Mouse (Mus musculus) myocyte (in vitro differentiated cells): ENCODE measurements around the gene Gm10645. TPM values are rescaled to one million over a fixed set of nuclear protein-coding genes. Genes with fewer than 3 reads are reported as not detected.

Experiments used
- H3K27me3 ChIP-seq: one replicate; pipeline ENCODE4 v1.6.1; 2011; ENCODE audit not compliant: control insufficient read depth, insufficient read depth, insufficient read length
- H3K36me3 ChIP-seq: one replicate; pipeline ENCODE4 v1.6.1; 2011; ENCODE audit not compliant: control insufficient read depth, insufficient read depth
- H3K4me2 ChIP-seq: one replicate; pipeline ENCODE4 v1.6.1; 2011; ENCODE audit warnings: low read depth, control low read depth
- H3K4me3 ChIP-seq: one replicate; pipeline ENCODE4 v1.5.1; 2011; ENCODE audit warnings: mild to moderate bottlenecking, control low read depth, moderate library complexity
- H3K79me2 ChIP-seq: one replicate; pipeline ENCODE4 v1.6.1; 2011; ENCODE audit not compliant: control insufficient read depth, insufficient read depth
- H3ac ChIP-seq: one replicate; pipeline ENCODE4 v1.6.1; 2011; ENCODE audit not compliant: control insufficient read depth, insufficient read length
- CEBPB ChIP-seq: IDR thresholded peaks from 2 replicates; pipeline ENCODE4 v1.6.1; 2011; ENCODE audit warnings: mild to moderate bottlenecking, moderate library complexity; ENCODE audit not compliant: poor library complexity, insufficient read depth, severe bottlenecking
- E2F4 ChIP-seq: IDR thresholded peaks from one replicate; pipeline ENCODE4 v1.6.1; 2011; ENCODE audit warnings: mild to moderate bottlenecking, control low read depth, moderate library complexity; ENCODE audit not compliant: insufficient read depth
- MAX ChIP-seq: IDR thresholded peaks from one replicate; pipeline ENCODE4 v1.6.1; 2011; ENCODE audit warnings: low read depth, mild to moderate bottlenecking, control low read depth
- MYOD1 ChIP-seq, 3 experiments: IDR thresholded peaks; one replicate each; pipeline ENCODE4 v1.6.1; 2011; ENCODE audit warnings: control low read depth in 2 of 3, low read depth in 2 of 3, mild to moderate bottlenecking in 2 of 3, moderate library complexity in 1 of 3; ENCODE audit not compliant: insufficient read length in 2 of 3, control insufficient read depth in 1 of 3
- MYOG ChIP-seq, 3 experiments: IDR thresholded peaks; one replicate each; pipeline ENCODE4 v1.6.1; 2011; ENCODE audit warnings: control low read depth in 2 of 3, low read depth in 2 of 3, mild to moderate bottlenecking in 2 of 3; ENCODE audit not compliant: insufficient read length in 2 of 3, control insufficient read depth in 1 of 3, insufficient read depth in 1 of 3
- POLR2A ChIP-seq: IDR thresholded peaks from one replicate; pipeline ENCODE4 v1.6.1; 2011; ENCODE audit warnings: low read depth, mild to moderate bottlenecking, control low read depth, moderate library complexity; ENCODE audit not compliant: insufficient read length
- POLR2AphosphoS2 ChIP-seq: IDR thresholded peaks from one replicate; pipeline ENCODE4 v1.6.1; 2011; ENCODE audit warnings: low read depth, control low read depth; ENCODE audit not compliant: insufficient read length
- REST ChIP-seq: IDR thresholded peaks from one replicate; pipeline ENCODE4 v1.6.1; 2011; ENCODE audit warnings: mild to moderate bottlenecking, control low read depth, moderate library complexity; ENCODE audit not compliant: insufficient read depth, insufficient read length
- SRF ChIP-seq: IDR thresholded peaks from one replicate; pipeline ENCODE4 v1.6.1; 2011; ENCODE audit warnings: low read depth; ENCODE audit not compliant: control insufficient read depth, insufficient read length
- TCF12 ChIP-seq: IDR thresholded peaks from one replicate; pipeline ENCODE4 v1.6.1; 2011; ENCODE audit warnings: mild to moderate bottlenecking, control low read depth; ENCODE audit not compliant: poor library complexity, insufficient read depth, severe bottlenecking
- TCF3 ChIP-seq: IDR thresholded peaks from one replicate; pipeline ENCODE4 v1.6.1; 2011; ENCODE audit warnings: low read depth, control low read depth; ENCODE audit not compliant: insufficient read length
- USF1 ChIP-seq: IDR thresholded peaks from one replicate; pipeline ENCODE4 v1.6.1; 2011; ENCODE audit warnings: low read depth, mild to moderate bottlenecking, control low read depth, moderate library complexity
- polyA plus RNA-seq: library from polyadenylated mRNA; unstranded; fragments of >200 nt; fragmentation: generic; extraction: Trizol; gene quantifications from one replicate; pipeline ENCODE4 v1.2.1, GENCODE M21; 2012; ENCODE audit warnings: missing spikeins

The Gm10645 gene
- polyA plus RNA-seq, 1 experiment = 0.10 TPM

GRCm38 (mm10) chr8:83169709-83170108, 3.7 kb upstream of the Gm10645 start:
- Histone ChIP-seq H3K79me2 (no peaks in the 10 kb centered on the region), H3K4me3 (no peak overlapping the region), H3ac (no peak overlapping the region)

GRCm38 (mm10) chr8:83169127-83169526, 3.2 kb upstream of the Gm10645 start:
- Histone ChIP-seq H3K4me3 (no peak overlapping the region), H3K79me2 (no peaks in the 10 kb centered on the region), H3K36me3 (no peaks in the 10 kb centered on the region), H3ac (no peak overlapping the region), H3K27me3 (peaks cover 17% of the 10 kb centered on the region), H3K4me2 (no peak overlapping the region)
- TF ChIP-seq MYOG (IDR thresholded peaks at IDR 0.05; ENCODE audit: control insufficient read depth in 1 of 3, insufficient read depth in 1 of 3, insufficient read length in 2 of 3, low read depth in 2 of 3) (no peak), TCF3 (no peak), TCF12 (no peak), MAX (no peak), POLR2AphosphoS2 (no peak), REST (no peak), E2F4 (no peak), CEBPB (no peak), MYOD1 (IDR thresholded peaks at IDR 0.05; ENCODE audit: control insufficient read depth in 1 of 3, insufficient read length in 2 of 3, low read depth in 2 of 3) (no peak), SRF (no peak), POLR2A (no peak), USF1 (no peak)

More at GRCm38 (mm10) chr8:83169709-83170108, 3.7 kb upstream of the Gm10645 start:
- peaks cover 17% of the 10 kb centered on the region for H3K27me3 ChIP-seq
- TF ChIP-seq REST (no peak), TCF3 (no peak), POLR2AphosphoS2 (no peak), MYOG (IDR thresholded peaks at IDR 0.05; ENCODE audit: control insufficient read depth in 1 of 3, insufficient read depth in 1 of 3, insufficient read length in 2 of 3, low read depth in 2 of 3) (no peak), E2F4 (no peak), USF1 (no peak), MAX (no peak), CEBPB (no peak), SRF (no peak), TCF12 (no peak), MYOD1 (IDR thresholded peaks at IDR 0.05; ENCODE audit: control insufficient read depth in 1 of 3, insufficient read length in 2 of 3, low read depth in 2 of 3) (no peak), POLR2A (no peak)
- H3K4me2 ChIP-seq = no peak overlapping the region
- H3K36me3 ChIP-seq = no peaks in the 10 kb centered on the region

GRCm38 (mm10) chr8:83167932-83168331, 2.0 kb upstream of the Gm10645 start:
- Histone ChIP-seq H3K36me3 (no peaks in the 10 kb centered on the region), H3K4me2 (no peak overlapping the region), H3K4me3 (no peak overlapping the region), H3K79me2 (no peaks in the 10 kb centered on the region), H3ac (no peak overlapping the region), H3K27me3 (peaks cover 17% of the 10 kb centered on the region)
- TF ChIP-seq MYOD1 (IDR thresholded peaks at IDR 0.05; ENCODE audit: control insufficient read depth in 1 of 3, insufficient read length in 2 of 3, low read depth in 2 of 3) (no peak), SRF (no peak), CEBPB (no peak), E2F4 (no peak), TCF12 (no peak), REST (no peak), POLR2AphosphoS2 (no peak), MYOG (IDR thresholded peaks at IDR 0.05; ENCODE audit: control insufficient read depth in 1 of 3, insufficient read depth in 1 of 3, insufficient read length in 2 of 3, low read depth in 2 of 3) (no peak), POLR2A (no peak), MAX (no peak), TCF3 (no peak), USF1 (no peak)

GRCm38 (mm10) chr8:83165235-83165930, 587 bp downstream of the Gm10645 start, which contains the start of gene Tbc1d9:
Gene Tbc1d9, plus strand, starts transcription at chr8:83165352.
- Histone ChIP-seq H3K36me3 (no peaks in the 10 kb centered on the region), H3ac (no peak within 1 kb of the TSS)
- TF ChIP-seq TCF12 (no peak), MYOG (IDR thresholded peaks at IDR 0.05; ENCODE audit: control insufficient read depth in 1 of 3, insufficient read depth in 1 of 3, insufficient read length in 2 of 3, low read depth in 2 of 3) (peak in 1 of 3 experiments; percentile 9)

More at GRCm38 (mm10) chr8:83165235-83165930, 587 bp downstream of the Gm10645 start, which contains the start of gene Tbc1d9:
- Histone ChIP-seq H3K79me2 (no peaks in the 10 kb centered on the region), H3K4me2 (peak within 1 kb of the TSS; percentile 24), H3K27me3 (peaks cover 17% of the 10 kb centered on the region), H3K4me3 (peak within 1 kb of the TSS; percentile 1)
